Mouse (Mus musculus): ENCODE measurements around the gene Vezt.

The Vezt gene

DNA sequence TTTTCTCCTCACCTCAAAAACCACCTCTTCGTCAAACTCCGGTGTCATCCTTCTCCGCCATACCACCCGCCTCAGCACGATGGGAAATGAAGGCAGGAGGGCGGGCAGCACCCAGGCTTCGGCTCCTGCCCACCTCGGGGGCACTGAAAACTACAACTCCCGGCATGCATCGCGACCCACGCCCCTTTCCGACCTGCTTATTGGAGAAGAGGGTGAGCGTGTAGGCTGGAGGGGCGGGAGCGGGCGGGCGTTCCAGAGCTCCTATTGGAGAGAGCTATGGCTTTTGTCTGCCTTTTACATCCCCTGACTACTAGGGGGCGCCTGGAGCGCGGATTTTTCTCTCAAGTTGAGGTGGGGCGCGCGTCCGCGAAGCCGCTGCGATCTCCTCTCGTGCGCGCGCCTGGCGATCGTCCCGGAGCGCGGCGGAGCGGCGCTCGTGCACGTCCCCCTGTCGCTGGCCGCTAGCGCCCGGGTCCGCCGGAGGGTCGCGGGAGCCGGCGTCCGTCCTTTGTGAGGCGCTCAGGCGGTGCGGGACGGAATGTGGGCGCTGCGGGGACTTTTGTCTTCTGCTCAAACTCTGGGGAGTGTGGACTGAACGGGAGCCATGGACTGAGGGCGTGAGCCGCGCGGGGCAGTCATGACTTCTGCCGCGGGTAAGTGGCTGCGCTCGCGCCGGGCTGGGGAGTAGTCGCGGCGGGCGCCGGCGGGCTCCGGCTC is at the start of gene Vezt, which contains the start of gene Fgd6:
Gene Vezt (minus strand): TSS at position 160 of the 717 bp plus-strand sequence.
Gene Fgd6 (plus strand): TSS at position 344 of the 717 bp plus-strand sequence.
- peak; percentile 100 for DNase-seq (ENCODE audit: low spot score)

DNA sequence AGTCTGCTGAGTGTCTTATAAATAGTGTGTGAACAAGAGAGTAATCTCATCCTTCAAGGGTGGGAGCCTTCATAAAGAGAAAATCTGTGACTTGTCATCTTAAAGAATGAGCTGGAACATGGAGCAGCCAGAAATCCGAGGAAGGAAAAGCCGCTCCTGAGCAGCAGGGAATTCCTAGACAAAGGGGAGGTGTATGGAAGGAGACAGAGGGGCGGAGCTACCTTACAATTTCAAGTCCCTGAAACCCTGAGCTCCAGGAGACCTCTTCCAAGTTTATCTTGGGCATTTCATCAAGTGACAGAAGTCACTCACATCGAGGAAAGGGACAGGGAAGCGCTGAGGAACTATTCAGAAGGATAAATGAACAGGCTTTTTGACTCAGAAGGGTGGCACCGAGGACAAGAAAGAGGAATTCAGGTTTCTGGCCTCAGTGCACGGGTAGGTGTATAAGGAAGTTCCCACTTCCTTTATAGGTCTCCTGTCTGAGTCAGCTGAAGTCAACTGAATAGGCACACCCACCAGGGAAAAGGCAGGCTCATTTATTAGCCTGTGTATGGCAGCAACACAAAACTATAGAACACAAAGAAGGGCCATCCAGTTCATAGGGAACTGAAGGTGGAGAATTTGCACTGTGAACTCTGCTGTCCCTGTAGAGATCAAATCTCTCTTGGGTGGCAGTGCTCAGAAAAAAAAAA is 46.6 kb upstream of the Vezt start:
- DNase-seq (ENCODE audit: low spot score) = no peak

- no peak for DNase-seq (ENCODE audit: low spot score)
These were observed 45.1 kb upstream of the Vezt start for GRCm38 (mm10) chr10:94080740-94081139.

DNA sequence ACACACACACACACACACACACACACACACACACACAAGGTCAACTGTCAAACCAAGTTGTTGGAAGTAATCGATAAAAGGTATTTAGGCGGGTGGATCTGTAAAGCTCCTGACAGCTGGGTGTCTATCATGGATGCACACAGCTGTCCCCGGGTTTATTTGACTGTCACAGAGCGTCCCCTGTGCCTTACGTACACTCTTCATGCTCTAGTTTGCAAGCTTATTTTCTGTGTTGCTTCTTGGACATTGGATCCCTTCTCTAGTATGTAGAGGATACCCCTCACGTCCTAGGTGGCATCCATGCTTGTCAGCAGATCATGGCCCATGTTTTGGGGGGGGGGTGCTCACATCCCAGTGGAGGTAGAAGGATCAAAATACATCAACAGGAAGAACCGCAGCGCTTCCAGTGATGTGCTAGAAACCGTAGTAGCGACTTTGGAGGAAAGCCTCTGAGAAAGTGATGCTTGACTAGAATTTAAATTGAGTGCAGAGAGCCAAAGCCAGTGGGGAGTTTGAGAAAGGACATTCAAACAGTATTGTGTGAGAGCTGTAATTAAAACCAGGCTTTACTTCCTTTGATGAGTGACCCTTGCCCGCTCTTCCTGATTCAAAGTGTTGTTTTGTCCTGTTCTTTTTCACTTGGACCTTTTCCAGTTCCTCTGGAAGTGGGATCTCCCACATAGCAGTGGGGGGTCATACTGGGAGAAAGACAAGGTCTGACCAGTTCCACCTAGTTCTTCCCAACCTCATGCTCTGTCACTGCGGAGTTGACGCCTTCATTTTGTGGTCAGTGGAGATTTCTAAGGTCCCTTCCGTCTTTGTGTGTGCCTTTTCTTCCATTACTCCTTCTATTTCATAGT is 41.6 kb upstream of the Vezt start:
- DNase-seq (ENCODE audit: low spot score) = peak; percentile 46

- DNase-seq (ENCODE audit: low spot score) = no peak
These were observed 37.4 kb upstream of the Vezt start for GRCm38 (mm10) chr10:94072916-94073465.

GRCm38 (mm10) chr10:94072261-94072915 is 36.8 kb upstream of the Vezt start:
- DNase-seq (ENCODE audit: low spot score) = no peak

DNA sequence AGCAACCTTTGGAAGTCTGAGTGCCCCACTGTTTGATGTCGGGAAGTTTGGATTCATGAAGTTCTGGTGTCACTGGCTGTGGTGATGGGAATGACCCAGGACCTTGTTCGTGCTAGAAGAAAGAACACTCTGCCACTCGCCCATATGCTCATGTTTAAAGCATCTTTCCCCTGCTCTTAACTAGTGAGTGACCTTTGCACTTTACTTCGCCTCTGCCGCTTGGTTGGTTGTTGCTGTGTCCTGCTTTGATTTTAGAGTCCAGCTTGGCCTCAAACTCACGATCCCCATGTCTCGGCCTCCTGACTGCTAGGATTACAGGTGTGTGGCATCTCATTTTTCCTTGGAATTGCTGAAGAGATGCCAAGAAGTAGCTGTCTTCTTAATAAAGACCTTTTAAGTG is 36.0 kb upstream of the Vezt start:
- no peak for DNase-seq (ENCODE audit: low spot score)

GRCm38 (mm10) chr10:94068701-94069100 is 33.1 kb upstream of the Vezt start:
- DNase-seq (ENCODE audit: low spot score) = no peak

DNA sequence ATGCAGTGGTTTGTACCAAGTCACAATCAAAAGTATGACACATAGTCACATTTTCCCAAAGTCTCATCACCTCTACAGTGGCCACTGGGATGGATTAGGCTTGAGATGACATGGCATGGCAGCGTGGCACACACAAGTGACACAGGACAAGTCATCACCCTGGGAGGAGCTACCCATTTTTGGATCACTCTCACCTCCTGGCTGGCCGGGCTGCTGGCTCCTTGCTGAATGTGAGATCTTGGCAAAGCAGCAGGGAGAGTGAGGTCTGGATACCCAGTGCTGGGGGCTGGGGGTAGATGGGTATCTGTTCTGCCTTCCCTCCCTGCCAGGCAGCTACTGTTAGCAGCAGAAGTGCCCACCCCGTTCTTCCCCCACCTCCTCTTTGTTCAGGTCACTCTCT is 31.3 kb upstream of the Vezt start:
- DNase-seq (ENCODE audit: low spot score) = no peak

DNA sequence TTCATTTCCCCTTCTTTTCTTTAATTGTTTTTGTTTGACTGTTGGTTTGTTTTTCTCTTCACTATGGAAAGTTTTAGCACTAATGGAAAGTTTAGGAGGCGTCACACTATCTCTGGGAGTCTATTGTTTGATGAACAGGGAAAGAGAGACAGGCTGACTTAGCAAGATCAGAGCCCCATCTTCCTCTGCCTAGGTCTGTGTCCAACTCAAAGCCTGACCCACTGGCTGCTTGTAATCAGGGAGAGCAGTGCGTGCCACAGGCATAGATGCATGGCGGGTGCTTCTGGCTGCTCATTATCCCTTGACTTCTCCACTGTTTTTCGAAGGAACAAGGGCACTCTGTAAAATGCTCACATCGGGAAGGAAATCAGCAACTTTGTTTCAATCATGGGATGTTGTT is 26.7 kb upstream of the Vezt start:
- no peak for DNase-seq (ENCODE audit: low spot score)

DNA sequence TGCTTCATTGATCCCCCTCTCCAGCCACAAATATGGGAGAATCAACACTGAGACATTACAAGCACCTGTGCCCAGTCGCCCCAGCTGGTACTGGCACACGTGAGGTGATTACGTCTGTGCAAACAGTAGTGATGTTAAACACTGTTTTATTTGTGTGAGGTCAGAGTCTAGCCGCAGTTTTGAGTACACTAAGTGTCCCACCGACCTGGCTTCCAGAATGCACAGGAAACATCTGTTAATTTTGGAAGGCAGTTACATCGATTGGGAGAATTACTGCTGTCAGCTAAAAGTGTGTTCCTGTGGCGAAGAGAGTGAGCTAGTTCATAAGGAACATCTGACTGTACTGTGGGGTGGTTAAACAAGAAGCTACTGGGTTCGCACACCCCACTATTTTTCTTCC is 24.6 kb upstream of the Vezt start:
- no peak for DNase-seq (ENCODE audit: low spot score)

DNA sequence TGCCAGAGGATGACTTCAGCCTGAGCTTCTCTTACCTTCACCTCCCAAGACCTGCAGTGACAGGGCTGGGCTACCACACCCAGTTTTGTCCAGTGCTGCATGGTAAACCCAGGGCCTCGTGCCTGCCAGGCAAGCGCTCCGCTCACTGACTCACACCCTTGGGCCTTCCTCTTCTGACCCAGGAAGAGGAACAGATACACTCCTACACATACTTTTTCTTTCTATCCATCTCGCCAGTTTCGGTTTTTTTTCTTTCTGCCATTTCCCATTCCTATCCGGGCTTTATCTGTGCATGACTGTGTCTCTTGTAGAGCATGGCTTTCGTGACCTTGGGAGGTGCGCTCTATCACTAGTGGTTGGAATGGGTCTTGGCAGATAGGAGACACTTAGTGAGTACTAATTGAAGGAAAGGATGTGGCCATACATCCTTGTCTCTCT is 24.0 kb upstream of the Vezt start:
- no peak for DNase-seq (ENCODE audit: low spot score)

- DNase-seq (ENCODE audit: low spot score) = no peak
These were observed 20.9 kb upstream of the Vezt start for GRCm38 (mm10) chr10:94056487-94056886.

DNA sequence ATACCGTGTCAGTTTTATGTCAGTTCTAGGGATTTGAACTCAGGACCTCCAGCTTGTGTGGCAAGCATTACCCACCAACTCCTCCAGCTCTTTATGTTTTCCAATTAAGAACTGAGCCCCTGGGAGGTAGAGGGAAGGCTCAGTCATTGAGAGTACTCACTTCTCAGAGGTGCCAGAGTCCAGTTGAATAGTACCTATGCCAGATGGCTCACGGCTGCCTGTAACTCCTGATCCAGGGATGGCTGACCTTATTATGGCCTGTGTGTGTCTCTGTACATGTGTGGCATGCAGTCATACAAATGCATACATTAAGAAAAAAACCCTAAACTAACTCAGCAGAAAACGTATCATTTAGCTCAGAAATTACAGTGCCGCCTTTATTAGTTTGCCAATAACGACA is 15.1 kb upstream of the Vezt start:
- no peak for DNase-seq (ENCODE audit: low spot score)

DNA sequence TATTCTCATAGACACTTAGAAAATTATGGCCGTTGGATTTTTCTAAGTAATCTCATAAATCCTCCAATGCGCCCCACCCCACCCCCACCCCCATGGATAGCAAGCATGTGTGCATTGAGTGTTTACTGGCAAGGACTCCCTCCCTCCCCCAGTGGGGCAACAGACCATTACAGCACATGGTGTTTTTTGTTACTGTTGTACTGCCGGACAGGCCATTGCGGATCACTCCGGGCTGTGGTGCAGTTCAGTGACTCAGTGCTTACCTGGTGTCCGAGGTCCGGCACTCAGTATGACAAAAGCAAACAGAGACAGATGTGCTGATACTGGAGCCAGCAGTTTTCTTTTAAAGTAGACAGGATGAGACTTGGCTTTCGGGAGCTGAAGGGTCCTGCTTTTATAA is 13.5 kb upstream of the Vezt start:
- DNase-seq (ENCODE audit: low spot score) = no peak

DNA sequence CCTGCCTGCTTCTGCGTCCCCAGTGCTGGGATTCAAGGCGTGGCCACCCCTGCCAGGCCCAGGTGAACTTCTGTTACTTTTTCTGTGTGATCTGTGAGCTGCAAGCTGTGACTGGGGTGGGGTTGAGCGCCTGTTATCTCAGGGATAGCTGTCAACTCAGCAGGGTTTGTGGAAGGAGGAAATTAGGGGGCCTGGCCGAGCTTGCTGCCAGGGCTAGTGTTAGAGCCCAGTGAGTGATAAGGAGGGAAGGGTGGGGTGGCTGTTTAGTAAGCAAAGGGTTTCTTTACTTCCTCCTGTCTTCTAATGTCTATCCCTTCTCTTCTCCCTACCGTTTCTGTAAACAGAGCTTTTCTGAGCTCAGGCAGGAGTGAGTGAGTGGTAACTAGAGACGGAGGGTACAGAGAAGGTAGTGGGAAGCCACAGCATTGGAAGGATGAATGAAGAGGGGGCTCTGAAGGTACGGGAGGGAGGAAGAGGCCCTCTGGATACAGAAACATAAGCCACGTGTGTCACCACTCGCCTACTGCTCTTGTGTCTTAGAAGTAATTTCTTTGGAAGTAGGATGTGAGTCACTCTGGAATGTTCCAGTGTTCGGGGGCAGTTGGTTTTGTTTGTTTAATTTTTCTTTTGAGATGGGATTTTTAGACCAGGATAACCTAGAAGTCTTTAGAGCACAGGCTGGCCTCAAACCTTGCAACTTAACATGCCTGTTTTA is 12.4 kb upstream of the Vezt start:
- DNase-seq (ENCODE audit: low spot score) = no peak

DNA sequence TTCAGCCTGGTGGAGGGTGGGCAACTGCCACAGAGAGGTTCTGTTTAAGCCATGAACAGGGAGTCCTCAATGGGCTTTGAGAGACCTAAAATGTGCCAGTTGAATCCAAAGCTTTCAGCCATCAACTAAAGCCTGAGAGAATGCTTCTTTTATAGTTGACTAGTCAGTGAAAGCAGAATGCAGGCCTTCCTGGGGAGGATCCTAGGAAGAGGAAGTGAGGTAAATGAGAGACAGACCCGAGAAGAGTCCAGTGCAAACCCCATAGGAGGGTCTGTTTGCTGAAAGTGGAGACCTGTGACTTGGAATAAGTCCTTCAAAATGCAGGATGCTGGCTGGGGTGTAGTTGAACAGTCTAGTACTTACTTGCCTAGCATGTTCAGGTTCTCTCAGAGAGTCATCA is 11.4 kb upstream of the Vezt start:
- no peak for DNase-seq (ENCODE audit: low spot score)

DNA sequence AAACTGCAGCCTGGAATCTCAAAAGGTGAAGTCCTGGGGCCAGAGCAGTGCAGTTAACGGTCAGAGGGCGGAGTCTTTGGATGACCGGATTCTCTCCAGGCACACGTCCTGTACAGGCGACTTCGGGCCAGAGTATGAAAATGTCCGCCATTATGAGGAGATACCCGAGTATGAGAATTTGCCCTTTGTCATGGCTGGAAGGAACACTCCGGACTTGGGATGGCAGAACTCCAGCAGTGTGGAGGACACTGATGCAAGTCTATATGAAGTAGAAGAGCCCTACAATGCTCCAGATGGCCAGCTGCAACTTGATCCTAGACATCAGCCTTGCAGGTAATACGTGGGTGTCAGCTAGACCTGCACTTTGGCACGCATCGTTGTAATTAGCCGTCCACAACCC is 9.7 kb upstream of the Vezt start:
- DNase-seq (ENCODE audit: low spot score) = no peak

GRCm38 (mm10) chr10:94043908-94044307 is 8.3 kb upstream of the Vezt start:
- DNase-seq (ENCODE audit: low spot score) = peak; percentile 68

DNA sequence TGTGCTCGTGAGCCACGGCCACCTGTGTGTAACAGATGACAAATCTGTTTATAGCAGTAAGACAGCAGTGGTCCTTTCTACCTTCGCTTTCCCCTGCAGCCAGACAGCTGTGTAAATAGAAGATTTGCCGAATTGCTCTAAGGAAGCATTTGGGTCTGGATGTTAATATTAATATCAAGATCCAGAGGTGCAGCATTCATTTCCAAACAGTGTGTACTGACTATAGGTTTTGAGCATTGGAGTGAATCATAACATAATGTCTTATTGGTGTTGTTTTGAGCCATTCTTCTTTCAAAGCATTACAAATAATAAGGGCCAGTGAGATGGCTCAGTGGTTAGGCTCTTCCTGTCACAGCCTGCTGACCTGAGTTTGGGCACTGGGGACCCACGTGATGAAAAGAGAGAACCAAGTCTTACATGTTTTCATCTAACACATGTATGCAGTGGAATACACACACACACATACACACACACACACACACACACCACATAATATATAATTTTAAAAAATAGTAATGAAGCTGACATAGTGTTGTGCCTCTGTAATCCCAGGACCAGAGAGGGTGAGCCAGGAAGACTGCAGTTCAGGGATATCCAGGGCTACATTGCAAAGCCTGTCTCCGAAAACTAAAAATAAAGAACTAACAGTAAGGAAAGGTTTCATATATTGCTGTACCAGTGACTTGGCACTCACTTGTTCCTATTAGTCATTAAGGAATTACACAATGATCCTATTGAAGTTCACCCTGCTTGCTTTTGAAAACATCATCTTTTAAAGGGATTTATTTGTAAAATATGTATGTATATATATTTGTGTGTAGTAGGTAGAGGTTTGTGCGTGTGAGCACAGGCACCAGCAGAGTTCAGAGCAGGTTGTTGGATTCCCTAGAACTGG is 3.0 kb upstream of the Vezt start:
- DNase-seq (ENCODE audit: low spot score) = no peak

Measured in embryo, embryonic 10.5 days (tissue).